Mouse (Mus musculus): Measurements from ENCODE around the gene Lrsam1. TPM values are rescaled to one million over a fixed set of nuclear protein-coding genes. Genes with fewer than 3 reads are reported as not detected.

Lrsam1 gene
- total RNA-seq, 2 experiments from 2014 or later = 11.5 to 13.5 TPM

DNA sequence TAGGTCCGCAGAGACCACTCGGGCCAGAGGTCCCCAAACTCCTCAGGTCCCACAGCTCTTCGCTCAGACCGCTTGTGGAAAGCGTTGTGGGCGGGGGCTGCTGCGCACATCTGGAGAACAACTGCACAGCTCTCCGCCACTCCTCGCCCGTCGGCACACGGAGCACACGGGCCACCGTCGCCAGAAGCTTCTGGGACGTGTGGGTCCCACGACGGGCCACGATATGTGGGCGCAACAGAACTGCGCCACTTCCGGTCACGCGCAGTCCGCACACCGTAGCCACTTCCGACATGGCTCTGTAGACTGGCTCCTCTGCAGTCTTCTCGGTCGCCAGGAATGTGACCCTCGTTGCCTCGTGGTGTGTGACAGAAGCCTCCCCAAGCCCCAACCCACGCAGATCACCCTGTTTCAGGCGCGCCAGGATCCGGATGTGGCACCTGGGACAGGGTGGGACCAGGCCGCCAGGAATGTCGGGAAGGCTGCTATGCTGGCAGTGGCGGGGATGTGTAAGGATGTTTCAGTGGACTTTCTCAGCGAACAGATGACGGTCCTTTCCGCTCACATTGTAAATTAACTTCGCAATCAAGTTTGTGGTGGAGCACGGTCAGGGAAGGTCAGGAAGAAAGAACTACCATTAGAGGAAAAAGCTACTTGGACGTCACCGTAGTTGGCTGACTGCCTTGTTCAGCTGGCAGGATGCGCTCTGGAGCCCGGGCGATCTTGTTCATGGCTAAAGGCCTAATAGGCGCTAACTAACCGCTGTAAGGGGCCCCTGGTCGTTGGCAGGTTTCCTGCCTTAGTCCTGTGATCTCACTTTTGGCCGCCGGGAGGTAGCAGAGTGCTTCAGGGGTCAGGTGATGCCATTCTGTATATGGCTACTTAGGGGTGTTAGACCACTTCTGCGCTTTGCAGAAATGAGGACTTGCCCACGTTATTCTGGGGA is 5.5 kb upstream of the Lrsam1 start:
- peak; percentile 87 for DNase-seq (ENCODE audit: low spot score)

DNA sequence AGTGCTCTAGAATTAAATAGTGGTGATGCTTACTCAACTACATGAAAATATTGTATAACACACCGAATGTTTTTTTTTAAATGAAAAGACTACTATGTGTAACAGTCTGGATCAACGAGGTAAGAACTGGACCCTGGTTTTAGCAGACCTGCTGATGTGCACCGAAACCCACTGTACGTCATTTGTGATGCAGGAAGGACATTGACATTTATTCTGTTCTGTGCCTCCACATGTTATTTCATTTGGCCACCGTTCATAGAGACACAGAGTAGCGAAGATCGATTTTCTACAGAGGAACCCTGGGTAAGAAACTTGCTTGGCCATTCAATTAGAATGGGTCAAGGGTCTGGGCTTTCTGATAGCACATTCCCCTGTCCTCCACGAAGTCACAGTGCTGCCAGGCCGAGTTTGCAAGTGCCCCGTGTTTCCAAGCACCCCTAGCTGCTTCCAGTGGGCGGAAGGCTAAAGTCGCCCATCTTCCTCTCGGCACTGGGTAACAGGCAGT is 4.8 kb upstream of the Lrsam1 start:
- DNase-seq (ENCODE audit: low spot score) = no peak

DNA sequence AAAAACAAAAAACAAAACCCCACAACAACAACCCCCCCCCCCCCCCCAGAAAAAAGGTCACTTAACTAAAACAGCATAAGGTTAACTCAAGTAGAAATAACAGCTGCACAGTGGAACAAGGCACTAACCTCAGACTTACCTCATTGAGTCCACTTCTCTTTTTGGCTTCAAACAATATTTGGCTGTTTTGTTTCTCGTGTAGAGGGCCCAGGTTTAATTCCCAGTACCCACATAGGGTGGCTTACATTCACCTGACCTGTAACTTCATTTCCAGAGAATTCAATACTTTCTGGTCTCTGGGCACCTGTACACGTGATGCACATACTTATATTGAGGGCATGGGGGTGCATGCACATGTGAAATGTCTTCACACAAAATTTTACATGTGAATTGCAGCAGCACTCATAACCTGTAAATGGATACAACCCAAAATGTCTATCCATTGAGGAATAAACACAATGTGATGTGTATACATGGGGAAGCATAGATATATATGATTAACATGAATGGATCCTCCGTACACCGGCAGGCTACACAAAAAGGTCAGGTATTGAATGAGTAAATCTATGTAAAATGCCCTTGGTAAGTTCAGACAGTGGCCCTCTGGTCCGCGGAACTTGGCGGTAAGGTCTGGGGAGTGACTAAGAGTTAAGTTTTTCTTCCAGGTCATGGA is 4.2 kb upstream of the Lrsam1 start:
- no peak for DNase-seq (ENCODE audit: low spot score)

DNA sequence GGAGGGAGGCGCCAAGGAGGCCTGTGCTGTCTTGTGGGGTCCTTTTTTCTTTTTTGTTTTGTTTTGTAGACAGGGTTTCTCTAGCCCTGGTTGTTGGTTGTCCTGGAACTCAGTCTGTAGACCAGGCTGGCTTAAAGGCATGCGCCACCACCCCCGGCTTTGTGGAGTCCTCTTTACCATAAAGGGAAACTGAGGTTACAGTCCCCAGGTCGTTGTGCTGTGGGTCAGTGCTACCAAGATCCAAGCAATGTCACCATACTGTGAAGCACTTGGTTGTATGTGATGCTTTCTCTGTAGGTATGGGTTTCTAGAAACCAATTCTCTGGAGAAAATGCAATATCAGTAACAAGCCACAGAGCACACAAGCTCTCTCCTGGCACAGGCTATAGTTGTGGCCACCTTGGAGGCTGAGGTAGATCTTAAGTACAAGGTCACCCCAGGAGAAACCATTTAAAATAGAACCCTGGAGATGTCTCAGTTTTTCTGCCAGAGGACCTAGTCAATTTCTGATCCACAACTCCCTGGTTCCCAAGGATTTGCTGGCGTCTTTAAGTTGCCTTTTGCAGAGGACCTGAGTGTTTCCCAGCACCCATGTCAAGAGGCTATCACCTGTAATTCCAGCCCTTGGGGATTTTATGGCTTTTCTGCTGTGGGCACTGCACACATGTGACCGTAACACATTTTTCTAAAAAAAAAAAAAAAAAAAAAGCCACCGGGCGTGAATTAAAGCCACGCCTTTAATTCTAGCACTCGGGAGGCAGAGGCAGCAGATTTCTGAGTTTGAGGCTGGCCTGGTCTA is 3.4 kb upstream of the Lrsam1 start:
- DNase-seq (ENCODE audit: low spot score) = no peak

DNA sequence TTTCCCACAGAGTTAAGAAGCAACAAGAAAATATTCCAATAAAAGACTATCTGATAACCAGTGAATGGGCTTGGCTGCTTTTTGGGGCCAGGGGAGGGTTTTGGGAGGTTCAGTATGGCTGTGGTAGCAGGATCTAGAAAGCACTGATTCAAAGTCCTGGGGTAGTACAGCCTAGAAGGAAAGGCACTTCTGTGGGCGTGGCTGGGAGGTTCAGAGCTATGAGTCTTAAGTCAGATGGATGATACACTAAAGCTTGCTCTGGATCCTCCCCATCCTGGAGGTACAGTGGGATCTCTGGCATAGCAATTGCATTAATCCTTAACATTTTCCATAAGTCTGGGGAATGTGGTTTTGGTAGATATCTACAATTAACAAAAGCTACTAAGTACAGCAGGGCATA is 2.6 kb upstream of the Lrsam1 start:
- DNase-seq (ENCODE audit: low spot score) = no peak

DNA sequence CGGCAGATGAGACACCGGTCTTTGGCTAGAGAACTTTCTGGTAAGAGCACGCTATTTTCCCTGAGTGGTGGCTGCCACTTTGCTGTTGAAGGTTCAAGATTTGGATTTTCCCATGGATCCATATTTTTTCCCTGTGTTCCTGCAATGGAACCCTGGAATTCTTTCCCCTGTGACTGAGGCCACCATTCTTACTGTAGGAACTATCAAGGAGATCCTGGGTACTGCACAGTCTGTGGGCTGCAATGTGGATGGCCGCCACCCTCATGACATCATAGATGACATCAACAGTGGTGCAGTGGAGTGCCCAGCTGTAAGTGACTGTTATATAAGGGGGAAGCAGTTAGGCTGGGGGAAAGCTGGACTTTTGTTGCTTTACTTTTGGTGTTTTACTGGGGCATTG is 2.1 kb upstream of the Lrsam1 start:
- DNase-seq (ENCODE audit: low spot score) = no peak

DNA sequence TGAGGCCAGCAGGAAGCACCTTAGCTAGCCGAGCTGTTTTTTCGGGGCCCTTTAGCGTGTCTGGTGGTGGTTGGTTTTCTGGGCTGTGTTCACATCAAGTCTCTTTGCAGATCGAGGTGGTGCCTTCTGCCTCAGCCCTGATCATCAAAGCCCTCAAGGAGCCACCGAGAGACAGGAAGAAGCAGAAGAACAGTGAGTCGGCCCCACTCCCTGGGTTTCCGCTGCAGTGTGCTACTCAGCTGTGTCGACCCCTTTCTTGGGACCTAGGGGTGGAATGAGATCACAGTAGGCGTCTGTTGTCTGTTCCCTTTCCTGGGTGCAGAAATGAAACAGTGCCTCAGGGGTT is 1.4 kb upstream of the Lrsam1 start:
- no peak for DNase-seq (ENCODE audit: low spot score)

DNA sequence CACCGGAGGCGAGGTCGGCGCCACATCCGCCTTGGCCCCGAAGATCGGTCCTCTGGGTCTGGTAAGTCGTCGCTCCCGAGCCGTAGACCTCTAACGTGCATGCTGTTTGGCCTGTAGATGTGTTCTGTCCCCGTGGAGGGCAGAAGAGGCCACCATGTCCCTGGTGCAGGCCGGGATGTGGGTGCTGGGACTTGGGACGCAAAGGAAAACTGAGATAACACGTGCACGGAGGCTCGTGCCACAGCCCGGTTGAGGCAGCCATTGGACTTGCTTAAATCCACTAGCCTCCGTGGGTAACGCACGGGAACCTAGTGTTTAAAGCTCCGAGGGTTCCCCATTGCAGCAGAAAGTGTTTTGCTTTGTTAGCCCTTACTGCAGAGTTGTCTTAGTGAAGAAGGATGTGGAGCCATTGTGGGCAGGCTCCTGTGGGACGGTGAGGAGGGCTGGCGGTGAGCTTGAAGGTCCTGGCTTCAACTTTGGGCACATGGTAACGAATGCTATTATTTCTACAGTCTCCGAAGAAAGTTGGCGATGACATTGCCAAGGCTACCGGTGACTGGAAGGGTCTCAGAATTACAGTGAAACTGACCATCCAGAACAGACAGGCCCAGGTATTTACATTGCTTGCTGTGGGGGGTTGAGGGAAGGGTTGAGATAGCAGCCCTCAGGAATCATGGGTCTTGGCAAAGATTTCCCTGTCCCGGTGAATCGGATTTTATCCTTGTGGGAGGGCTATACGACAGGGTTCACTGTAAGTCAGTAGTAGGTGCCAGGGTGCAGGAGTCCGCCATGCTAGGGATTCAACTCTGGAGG is 854 bp upstream of the Lrsam1 start:
- DNase-seq (ENCODE audit: low spot score) = no peak

DNA sequence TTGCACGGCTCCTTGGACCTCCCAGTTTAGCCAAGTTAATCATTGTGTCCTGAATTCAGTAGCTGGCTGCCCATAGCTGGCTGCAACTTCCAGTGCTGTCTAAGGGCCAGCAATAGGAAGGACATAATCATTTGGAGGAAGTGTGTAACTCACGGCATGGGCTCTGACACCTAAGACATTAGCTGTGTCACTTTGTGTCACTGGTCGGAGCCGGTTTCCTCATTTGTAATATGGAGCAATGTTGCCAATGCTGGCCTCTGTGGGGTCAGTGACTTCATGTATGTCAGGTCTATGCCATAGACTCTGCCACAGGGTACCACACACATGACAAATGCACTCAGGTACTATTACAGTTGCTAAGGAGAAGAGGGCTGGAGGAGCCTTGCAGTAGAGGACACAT is 1.1 kb downstream of the Lrsam1 start:
- no peak for DNase-seq (ENCODE audit: low spot score)

DNA sequence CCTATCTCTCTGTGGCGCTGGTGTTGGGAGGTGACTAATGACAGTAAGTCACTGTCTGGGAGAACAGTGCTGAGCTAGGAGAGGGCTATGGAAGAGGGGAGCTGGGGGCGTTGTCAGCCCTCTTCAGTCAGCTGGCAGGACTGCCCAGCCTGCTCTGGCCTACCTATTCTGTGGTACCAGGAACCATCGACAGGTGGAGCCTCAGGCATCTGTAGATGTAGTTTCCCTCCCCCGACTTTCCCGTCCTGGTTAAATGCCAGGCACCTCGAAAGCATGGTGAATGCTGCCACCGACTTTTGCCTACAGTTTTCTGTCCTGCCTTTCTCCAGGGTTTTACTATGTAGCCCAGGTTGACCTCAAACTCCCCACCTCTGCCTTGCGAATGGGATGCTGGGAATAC is 4.1 kb downstream of the Lrsam1 start:
- DNase-seq (ENCODE audit: low spot score) = no peak

DNA sequence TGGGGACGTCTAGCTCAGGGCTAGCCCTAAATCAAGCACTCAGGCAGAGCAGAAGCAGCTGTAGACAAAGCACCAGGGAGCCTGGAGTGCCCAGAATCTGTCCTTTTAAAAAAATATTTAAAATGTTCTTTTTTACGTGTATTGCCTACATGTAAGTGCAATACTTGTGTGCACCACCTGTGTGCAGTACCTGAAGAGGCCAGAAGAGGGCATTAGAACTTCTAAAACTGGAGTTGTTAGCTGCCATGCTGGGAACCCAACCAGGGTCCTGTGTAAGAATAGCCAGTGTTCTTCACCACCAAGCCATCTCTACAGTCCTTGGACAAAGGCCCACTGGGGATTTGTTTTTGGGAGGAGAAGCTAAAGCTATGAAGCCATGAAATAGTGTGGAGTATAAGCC is 6.8 kb downstream of the Lrsam1 start:
- no peak for DNase-seq (ENCODE audit: low spot score)

DNA sequence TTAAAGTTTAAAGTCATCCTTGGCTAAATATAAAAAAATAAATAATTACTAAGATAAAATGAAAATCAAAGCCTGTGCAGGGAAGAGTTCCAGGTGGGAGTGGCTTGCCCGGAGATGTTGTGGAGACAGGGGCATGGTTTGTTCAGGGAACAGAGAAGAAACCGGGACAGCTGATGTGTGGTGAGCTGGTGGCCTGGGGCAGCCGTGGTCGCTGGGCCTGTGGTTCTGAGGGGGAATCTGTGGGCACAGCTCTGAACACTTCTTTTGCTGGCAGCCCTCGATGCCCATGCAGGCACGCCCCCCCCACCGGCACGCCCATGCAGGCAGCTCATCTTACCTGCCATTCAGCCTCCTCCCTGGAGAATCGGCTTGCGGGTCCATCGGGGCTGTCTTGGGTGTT is 14.0 kb downstream of the Lrsam1 start:
- no peak for DNase-seq (ENCODE audit: low spot score)

DNA sequence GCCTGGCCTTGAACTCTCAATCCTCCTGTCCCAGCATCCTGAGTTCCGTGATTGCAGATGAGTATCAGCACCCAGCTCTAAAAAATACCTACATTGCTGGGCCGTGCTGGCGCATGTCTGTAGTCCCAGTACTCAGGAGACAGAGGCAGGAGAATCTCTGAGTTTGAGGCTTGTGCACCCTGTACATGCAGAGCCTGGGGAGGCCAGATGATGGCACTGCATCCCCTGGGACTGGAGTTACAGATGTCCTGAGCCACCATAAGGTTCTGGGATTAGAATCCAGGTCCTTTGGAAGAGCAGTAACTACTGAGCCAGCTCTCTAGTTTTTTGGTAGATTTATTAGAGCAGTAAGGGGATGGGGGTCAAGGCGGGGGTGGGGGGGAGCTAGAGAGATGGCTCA is 20.9 kb downstream of the Lrsam1 start:
- no peak for DNase-seq (ENCODE audit: low spot score)

DNA sequence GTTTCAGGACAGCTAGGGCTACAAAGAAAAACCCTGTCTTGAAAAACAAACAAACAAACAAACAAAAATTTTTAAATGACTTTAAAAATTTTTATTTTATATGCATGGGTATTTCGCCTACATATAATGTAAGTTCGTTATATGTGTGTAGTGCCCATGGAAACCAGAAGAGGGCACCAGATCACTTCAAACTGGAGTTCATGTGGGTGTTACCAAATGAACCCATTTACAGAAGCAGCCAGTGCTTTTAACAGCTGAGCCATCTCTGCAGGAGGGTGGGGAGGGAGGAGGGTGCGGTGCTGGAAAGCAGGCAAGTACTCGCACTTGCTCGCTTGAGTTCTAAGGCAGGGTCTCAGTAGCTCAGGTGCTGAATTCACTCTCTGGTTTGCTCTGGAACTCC is 22.0 kb downstream of the Lrsam1 start:
- peak; percentile 45 for DNase-seq (ENCODE audit: low spot score)

DNA sequence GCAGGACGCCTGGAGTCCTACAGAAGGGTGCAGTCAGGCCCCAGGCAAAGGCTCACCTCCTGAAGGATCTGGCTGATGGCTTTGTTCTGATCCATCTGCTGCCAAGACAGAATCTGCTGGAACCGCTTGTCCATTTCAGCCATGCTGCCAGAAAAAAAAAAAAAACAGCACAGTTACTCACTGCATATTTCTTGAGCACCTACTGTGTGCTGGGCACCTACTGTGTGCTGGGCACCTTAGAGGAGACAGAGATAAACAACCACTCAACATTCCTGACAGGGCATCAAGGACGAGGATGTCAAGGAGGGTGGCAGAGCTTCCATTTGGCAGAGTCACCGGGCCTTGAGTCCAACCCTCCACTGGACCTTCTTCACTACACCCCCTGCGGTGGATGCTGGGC is 22.7 kb downstream of the Lrsam1 start:
- DNase-seq (ENCODE audit: low spot score) = no peak

DNA sequence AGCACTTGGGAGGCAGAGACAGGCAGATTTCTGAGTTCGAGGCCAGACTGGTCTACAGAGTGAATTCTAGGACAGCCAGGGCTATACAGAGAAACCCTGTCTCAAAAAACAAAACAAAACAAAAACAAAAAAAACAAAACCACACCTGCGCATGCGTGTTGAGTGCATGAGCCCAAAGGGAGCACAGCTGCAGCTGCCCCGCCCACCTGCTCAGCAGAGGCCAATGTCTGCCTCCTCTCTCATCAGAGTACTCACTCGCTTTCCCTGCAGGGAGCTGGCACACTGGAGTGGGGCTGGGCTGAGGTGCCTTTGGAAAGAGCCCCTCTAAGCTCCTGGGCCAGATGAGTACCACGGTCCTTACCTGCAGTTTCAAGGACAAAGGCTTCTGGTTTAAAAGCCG is 29.7 kb downstream of the Lrsam1 start:
- no peak for DNase-seq (ENCODE audit: low spot score)

DNA sequence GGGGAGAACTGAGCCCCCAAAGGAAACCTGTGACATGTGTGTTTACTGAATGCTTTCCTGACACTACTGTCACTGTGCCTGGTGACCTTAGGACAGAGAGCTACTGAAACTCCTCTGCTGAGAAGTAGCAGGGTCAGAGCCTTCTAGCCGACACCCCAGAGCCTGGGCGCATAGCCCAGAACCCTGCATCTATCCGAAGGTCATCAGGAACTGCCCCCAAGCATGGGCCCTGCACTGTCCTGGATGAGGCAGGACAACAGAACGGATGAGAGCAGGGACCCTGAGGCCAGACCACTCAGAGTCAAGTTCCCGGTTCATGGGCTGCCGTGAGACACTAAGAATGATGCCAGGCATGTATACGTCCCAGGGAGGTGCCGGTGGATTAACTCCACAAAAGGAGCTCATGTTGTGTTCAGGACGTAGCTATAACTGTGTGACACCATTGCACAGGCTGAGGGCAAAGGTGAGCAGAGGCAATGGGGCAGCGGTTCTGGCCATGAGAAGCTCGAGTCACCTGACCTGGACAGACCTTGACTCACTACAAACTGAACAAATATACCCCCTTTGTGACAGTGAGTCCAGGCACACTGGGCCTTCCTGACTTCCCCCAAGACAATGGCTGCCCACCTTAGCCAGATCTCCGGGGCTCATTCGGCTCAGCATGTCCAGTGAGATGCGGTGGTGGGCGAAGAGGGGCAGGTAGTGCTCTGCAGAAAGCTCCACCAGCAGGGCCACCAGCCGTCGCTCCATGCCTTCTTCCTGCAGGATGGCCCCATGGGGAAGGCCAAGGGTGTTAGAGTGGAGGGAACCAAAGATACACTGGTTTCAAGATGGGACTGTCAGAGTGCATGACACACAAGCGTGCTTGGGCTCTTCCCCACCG is 32.2 kb downstream of the Lrsam1 start:
- no peak for DNase-seq (ENCODE audit: low spot score)

DNA sequence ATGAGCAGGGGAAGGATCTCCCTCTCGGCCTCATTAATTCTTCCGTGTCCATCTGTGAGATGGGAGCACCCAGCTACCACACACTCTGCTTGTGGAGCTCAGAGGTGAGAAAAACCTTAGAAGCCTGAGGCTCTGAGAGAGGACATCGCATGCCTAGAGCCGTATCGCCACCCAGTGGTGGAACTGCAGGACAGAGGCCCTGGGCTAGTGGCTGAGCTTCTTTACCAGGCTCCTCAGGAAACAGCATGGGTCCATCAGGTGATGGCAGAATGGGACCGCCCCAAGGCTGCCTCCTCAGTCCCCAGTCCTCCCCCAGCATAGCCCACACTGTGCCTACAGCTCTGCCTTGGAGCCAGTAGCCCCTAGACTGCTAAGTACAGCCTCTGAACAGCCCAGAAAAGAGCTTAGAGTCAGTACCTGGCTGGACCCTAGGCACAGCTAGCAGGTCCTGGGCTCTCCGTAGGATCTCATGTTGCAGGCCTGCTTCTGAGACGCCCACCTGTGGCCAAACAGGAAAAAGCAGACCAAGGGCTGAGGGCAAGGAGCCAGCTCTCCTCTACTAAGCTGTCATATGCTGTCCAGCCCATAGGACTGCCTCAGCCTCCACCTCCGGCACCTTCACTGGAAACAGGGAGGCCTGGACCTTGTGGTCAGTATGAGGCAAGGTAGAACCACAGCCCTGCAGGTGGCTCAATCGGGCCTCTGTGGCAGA is 33.0 kb downstream of the Lrsam1 start:
- peak; percentile 77 for DNase-seq (ENCODE audit: low spot score)

DNA sequence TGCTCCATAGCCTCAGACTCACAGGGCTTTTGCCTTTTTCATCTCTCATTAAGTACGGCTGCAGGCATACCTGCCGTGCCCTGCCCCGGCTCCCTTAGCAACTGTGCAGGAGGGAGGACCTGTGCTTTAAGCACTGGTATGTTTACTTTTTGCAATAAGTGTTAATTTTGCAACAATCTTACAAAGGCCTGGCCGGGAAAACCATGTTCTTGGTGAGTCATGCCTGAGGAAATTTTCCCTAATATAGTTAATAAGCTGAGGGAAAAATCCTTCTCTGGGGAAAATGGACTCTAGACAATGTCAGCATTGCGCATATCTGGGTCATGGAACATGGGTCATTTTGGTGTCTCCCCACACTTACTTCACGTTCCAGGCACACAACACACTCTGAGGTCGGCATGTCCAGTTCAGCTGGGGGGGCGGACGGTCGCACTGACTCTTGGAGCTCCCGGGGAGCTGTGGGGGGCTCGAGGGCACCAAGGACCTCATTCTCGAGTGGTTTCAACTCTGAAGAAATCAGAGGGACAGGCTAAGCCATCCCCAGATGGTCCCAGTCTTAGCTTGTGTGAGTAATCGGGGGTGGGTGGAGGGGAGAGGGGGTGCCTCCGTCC is 33.7 kb downstream of the Lrsam1 start:
- no peak for DNase-seq (ENCODE audit: low spot score)
